Mouse (Mus musculus) retina, postnatal 1 day (tissue): ENCODE data around the gene Ube2v1.

Experiments
- DNase-seq: peaks from one replicate; pipeline ENCODE4 v3.0.0-alpha.2; 2012

The Ube2v1 gene

DNA sequence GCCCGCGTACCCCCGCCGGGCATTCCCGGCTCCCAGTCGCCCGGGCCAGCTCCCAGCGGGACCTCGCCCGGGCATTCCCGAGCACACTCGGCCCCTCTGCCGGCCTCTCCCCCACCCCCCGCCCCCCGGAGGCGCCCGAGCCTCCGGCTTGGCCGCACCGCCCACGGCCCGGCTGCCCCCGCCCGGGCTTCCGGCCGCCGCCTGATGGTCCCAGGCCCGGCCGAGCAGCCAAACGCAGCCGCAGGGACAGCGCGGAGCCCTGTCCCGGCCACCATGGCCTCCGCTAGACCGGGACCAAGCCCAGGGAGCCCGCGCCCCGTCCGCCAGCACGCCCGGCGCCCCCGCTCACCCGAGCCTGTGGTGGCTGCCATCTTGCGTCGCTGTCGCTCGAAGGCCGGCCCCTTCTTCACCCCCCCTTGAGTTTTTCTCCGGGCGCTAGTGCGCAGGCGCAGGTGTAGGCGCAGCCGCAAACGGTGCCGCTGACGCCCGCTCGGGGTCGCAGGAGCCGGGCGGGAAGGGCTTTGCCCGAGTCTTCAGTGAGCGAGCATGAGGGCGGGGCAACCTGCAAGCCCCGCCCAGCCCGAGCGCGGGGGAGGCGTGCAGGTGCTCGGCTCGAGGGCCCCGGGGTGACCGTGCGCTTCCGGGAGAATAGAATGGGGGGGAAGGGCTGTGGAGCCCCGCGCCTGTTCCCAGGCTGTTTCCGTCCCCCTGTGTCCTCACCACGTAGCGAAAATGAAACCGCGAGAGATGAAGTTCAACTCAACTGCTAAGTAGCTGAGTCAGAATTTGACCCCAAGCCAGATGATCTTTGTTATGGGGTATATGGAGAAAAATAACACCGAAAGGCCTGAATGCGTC, at the start of gene Ube2v1:
Ube2v1 (minus strand) TSS at position 505 of the 858 bp plus-strand sequence.
- DNase-seq, result peak; percentile 98

DNA sequence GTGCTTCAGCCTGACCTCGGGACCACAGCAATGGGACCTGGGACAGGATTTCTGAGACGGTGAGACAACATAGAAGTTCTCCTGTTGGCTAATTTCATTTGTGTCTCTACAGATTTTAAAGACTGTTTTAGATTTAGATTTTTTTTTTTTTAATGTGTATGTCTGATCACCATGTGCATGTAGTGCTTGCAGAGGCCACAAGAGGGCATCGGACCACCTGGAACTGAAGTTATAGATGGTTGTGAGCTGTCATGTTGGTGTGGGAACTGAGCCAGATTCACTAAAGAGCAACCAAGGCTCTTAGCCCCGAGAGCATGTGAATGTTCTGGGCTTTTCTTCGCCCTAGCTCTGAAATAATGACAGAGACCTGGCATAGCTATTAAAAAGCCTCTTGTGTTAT, 48.8 kb upstream of the Ube2v1 start:
- peak; percentile 67 for DNase-seq

DNA sequence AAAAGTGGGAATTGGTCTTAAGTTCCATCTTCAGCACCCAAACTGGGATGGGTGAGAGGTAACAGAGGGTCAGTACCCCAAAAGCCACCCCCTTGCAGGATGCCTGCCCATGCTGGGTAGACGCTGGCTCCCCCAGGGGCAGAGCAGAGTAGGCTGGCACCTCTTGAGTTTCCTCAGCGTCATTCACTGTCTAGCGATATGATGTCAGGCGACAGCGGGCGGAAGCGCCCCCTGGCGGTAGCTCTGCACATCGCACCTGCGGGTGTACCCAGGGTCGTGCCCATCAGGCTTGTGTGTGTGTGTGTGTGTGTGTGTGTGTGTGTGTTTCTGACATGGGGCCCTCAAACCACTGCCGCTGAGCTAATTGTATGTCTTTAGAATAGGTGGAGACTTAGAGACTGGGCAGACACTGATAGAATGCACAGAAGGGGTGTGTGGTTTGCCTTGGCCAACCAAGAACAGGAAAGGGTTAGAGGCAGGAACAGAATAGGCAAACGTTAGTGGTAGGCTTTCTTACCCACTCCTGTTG, 48.1 kb upstream of the Ube2v1 start:
- peak; percentile 87 for DNase-seq

DNA sequence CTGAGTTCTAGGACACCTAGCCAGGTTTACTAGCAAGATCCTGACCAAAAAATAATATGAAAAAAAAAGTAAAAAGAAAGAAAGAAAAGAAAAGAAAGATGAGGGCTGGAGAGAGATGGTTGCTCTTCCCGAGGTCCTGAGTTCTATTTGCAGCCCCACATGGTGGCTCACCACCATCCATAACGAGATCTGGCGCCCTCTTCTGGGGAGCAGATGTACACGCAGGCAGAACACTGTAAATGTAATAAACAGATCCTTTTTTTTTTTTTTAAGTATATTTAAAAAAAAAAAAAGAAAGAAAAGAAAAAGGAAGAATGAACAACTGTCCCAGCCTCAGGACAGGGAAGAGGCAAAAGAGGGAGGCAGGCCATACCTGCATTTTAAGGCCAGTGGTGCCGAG, 46.7 kb upstream of the Ube2v1 start:
- no peak for DNase-seq

DNA sequence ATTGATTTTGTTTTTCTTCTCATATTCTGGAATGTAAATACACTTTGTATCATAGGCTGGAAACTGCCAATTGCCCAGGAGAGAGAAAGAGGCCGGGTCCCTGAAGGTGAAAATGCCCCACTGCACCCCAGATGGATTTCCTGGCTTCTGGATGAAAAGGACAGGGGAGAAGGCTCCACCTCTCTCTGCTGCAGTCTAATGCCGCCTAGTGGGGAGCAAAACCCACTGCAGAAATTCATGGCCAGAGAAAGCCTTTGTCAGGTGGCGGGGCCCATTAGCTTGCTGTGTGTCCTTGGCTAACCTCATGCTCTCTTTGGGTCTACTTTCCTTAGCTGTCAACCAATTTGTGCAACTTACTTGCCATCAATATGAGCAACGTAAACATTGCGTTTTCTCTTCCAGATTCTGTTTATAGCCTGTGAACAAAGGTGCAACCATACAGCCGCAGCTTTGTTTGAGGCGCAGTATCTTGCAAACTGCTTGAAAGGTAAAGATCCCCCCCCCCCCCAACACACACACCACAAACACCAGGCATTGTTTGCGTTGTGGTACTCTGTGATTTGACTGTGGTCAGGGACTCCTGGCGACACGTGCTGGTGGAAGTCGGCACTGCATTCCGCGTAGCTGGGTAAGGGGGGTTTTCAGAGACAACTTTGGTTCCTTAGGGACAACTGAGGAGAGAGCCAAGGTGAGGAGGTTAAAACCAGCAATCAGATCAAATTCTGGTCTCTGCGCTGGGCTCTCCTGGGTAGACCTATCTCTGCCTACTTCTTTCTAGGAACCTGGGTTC, 43.4 kb upstream of the Ube2v1 start:
- peak; percentile 69 for DNase-seq

DNA sequence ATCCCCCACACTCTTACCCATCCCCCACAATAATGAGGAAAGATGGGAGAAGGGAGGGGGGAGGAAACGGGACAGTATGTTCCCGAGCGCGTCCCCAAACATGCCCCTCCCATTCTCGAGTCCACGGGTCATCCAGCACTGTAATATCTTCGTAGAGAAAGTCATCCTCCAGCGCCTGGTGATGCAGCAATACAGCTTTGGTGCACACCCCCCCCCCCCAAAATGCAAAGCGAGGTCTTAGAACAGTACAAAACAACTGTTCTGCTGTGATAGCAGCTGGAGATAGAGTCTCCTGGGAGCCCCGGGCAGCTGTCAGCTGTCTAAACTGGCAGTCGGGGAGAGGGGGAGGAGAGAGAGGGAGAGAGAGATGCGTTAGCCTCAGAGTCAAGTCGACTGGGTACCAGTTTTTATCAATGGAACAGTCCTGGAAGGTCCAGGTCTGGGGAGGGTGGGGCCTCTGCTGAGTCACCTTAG, 40.4 kb upstream of the Ube2v1 start:
- peak; percentile 68 for DNase-seq

GRCm38 (mm10) chr2:167671101-167671633, 39.3 kb upstream of the Ube2v1 start:
- DNase-seq, result no peak

GRCm38 (mm10) chr2:167669398-167669797, 37.5 kb upstream of the Ube2v1 start:
- no peak for DNase-seq

DNA sequence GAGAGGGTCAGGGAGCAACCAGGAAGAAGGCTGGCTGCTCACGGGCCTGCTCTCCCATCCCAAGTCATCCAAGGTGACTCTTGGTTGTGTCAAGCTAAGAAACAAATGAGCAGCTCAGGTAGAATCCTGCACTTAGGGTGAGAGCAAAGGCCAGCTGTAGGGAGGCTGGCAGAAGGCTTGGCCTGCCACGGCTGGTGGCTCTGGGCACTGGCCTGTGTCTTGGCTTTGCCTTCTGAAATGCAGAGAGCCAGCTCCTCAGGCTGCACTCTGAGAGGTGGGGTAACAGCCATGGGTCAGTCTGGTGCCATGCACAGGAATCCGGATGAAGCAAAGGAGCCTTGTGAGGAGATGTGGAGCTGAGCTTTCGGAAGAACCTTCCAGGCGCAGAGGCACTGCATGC, 36.5 kb upstream of the Ube2v1 start:
- no peak for DNase-seq

- DNase-seq, result no peak
Observed at GRCm38 (mm10) chr2:167665972-167666713, 34.2 kb upstream of the Ube2v1 start.

GRCm38 (mm10) chr2:167662713-167663112, 30.8 kb upstream of the Ube2v1 start:
- DNase-seq, result no peak

DNA sequence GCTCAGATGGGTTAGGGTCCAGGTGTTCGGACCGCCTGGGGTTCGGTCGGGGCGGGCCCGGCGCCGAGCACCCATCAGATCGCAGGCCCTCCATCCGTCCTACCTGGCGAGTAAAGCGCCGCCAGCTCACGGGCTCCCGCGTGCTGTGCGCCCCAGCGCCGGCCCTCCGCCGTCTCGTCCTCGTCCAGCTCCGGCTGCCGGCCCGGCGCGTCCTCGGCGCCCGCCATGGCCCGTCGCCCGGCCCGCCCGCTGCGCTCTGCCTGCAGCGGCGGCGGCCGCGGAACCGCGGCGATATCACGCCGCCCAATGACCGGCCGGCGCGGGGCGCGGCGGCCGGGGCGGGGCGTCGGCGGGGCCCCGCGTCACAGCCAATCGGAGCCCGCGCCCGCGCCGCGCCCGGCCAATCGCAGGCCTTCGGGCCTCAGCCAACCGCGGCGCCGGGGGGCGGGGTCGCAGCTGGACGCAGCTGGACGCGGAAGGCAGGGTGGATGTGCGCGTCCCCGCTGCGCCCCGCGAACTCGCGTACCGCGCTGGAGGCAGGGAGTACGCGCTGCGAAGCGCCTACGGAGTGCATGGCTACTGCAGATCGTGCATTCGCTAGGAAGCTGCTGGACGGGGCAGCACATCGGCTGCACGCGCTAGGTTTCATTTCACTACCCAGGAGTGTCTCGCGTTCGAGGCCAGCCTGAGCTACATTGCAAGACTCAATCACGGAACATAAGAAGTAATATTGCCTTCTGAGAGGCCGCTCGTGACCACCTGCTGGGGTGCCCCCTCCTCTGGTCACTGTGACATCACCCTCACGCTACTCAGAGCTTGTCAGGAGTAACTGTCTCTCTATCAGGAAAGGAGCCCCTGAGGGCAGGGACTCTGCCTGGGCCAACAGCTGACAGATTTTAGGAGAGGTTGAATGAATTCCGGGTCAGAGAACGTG, 29.6 kb upstream of the Ube2v1 start, which contains the start of gene Gm20431:
Gm20431 (minus strand) TSS at position 227 of the 934 bp plus-strand sequence.
- peak; percentile 95 for DNase-seq

DNA sequence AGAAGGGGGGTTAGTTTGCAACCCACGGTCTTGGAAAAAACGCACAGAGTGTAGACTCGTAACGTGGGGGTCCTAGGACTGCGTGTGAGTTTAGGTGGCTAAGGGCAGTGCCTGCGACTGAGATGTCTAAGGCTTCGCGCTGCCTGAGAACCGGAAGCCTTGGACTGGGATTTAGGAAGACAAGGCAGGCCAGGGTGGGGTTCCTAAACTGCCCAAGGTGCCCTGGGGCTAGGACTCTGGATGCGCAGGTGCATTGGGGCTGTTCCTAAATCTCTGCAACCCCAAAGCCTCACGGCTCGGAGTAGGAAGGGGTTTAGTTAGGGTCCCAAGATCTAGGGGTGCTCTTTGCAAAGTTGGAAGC, 28.7 kb upstream of the Ube2v1 start:
- no peak for DNase-seq

DNA sequence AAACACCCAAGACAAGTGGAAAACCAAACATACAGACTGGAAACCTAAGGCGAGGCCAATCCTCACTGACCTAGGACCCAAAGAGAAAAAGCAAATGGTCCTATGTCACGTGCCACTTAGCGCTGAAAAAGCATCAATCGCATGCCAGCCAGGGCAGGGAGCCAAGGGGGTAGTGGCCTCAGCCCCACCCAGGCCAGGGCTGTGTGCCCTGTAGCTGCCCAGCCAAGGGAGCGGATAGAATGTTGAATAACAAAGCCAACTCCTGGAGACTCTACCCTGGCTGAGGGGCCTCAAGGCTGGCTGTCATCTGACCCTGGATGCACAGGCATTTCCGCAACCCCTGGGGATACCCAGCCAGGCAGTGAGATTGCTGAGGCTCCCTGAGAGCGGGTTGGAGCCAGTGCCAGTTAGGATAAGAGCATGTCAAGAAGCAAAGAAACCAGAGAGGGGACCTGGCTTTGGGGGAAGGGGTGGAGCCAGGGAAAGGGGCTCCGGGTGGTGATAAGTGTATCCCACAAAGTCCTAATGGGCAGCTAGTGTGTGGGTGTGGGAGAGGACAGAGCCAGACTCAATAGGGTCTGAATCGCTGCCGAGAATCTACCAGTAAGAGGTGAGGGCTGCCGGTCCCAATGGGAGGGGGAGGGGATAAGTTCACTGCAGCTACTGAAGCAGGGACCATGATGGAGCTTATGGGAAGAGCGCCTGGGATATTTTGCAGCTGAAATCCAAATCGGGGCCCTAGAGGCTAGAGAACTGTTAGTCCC, 28.1 kb upstream of the Ube2v1 start:
- peak; percentile 55 for DNase-seq

DNA sequence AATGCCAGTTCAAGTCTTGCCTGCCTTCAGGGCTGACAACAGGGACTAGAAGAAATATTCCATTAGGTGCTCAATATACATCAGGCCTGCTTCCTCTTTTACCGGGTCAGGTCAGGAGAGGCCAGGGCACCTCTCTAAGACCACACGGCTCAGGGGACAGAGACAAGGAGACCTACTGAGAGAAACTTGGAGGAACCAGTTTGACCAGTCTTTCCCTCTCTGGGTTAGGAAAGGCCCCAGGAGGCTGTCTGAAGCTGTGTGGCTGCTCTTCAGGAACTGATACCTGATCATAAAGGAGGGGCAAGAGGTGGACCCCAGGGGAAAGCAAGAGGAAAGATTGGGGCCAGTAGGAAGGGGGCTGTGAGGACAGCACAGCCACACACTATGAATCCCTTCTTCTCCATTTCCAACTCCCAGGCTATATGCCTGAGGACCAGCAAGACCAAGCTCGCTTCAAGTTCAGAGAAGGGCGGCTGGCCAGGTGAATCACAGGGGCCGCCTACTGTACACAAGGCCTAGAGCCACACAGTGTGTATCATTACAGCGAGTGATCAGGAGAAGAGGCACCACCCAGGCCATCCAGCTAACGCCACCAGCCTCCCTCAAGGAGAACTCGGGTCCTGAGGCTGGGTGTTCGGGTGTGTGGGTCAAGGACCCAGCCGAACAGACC, 27.4 kb upstream of the Ube2v1 start:
- no peak for DNase-seq

DNA sequence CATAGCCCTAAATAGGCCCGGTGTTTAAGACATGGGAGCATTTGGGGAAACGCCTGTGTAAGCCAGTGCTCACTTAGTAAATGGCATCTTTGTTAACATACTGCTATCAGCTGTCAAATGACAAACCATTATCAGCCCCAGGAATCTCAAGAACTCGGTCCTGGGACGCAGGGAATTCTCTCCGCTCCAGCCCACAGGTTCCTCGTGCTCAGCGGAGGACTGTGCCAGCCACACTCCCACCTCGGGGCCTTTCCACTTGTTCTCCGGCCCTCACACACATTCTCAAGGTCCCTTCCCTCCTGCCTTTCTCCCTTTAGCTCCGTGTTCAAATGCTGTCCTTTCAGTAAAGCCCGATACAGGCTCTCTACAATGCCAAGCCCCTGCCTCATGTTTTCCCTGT, 26.8 kb upstream of the Ube2v1 start:
- no peak for DNase-seq

- no peak for DNase-seq
Observed at GRCm38 (mm10) chr2:167657973-167658372, 26.1 kb upstream of the Ube2v1 start.

- DNase-seq, result no peak
Observed at GRCm38 (mm10) chr2:167656629-167657478, 25.0 kb upstream of the Ube2v1 start.
